Mouse (Mus musculus): Measurements from ENCODE around the gene Itpr2. TPM values are rescaled to one million over a fixed set of nuclear protein-coding genes. Genes with fewer than 3 reads are reported as not detected.

Gene Itpr2
- polyA plus RNA-seq, 1 experiment from 2014 or later, result 4.1 TPM

DNA sequence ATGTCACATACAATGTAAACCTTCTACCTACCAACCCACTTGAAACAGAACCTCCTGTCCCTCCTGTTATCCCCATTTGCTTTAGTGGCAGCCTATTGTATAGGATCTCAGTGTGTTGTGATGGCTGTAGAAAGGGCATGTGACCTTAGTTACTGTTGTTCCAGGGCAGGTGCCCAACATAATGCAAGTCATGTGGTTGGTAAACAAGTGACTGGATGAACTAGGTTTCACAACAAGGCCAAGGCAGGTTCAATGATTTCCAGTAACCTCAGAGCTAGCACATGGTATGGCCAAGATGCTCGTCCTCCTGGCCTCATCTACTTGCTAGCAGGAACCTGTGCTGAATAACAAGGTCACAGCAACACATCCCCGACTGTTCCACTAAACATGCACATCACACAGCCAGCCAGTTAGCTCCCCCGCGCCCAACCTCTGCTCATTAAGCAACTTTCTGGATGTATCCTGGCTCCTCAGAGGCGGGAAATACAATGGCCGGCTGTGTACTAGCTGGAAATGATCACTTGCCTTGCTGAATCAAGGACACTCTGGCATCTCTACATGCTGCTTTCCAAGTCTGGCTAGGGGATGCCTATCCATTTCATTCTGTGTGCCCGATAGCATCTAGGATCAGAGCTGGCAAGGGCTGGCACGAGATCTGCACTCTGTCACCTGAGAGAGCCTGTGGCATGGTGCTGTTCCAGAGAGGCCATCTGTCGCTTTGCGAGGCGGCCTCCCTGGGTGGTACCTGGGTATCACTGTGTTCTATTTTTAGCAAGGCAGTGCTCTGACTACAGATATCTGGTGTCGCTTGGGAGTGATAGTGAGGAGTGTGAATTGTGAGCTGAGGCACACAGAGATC lies 375.0 kb downstream of the Itpr2 start:
- 95% methylated on average over 12 of the region's 12 CpGs for WGBS
- no peaks in the 10 kb centered on the region for H3K27me3 ChIP-seq (ENCODE audit: poor library complexity, severe bottlenecking)
- peak; percentile 11 for DNase-seq (ENCODE audit: extremely low spot score, low spot score)
- no peak overlapping the region for H3K27ac ChIP-seq
- H3K36me3 ChIP-seq (replicated peaks), result no peaks in the 10 kb centered on the region
- no peaks in the 10 kb centered on the region for H3K4me1 ChIP-seq
- H3K4me3 ChIP-seq, result no peak overlapping the region
- no peaks in the 10 kb centered on the region for H3K9me3 ChIP-seq

DNA sequence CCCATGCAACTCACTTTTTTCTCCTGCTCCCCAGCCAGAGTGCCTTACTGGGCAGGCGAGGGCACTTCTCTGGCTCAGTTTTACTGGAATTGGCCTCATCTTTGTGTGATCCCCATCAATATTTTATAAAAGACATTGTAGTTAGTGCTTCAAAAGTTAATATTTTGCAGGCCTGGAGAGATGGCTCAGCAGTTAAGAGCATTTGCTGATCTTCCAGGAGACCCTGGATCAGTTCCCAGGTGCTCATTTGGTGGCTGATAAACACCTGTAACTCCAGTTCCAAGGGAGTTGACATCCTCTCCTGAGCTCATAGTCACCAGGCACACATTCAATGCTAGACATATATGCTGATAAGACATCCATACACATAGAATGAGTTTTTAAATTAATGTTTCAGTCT lies 376.4 kb downstream of the Itpr2 start:
- H3K36me3 ChIP-seq (replicated peaks), result no peaks in the 10 kb centered on the region
- no peak overlapping the region for H3K4me3 ChIP-seq
- H3K27me3 ChIP-seq (ENCODE audit: poor library complexity, severe bottlenecking), result no peaks in the 10 kb centered on the region
- no peaks in the 10 kb centered on the region for H3K4me1 ChIP-seq
- DNase-seq (ENCODE audit: extremely low spot score, low spot score), result no peak
- no peaks in the 10 kb centered on the region for H3K9me3 ChIP-seq
- no peak overlapping the region for H3K27ac ChIP-seq
- 86% methylated on average over 1 of the region's 1 CpGs for WGBS

- Histone ChIP-seq H3K27me3 (ENCODE audit: poor library complexity, severe bottlenecking) (no peaks in the 10 kb centered on the region), H3K4me1 (no peaks in the 10 kb centered on the region), H3K36me3 (replicated peaks) (no peaks in the 10 kb centered on the region), H3K4me3 (no peak overlapping the region), H3K27ac (no peak overlapping the region), H3K9me3 (no peaks in the 10 kb centered on the region)
- no peak for DNase-seq (ENCODE audit: extremely low spot score, low spot score)
- 83% methylated on average over 3 of the region's 3 CpGs for WGBS
These were observed 377.5 kb downstream of the Itpr2 start for GRCm38 (mm10) chr6:146124479-146124878.

- no peak overlapping the region for H3K4me3 ChIP-seq
- DNase-seq (ENCODE audit: extremely low spot score, low spot score), result no peak
- WGBS, result 91% methylated on average over 4 of the region's 4 CpGs
- H3K4me1 ChIP-seq, result no peaks in the 10 kb centered on the region
- no peaks in the 10 kb centered on the region for H3K27me3 ChIP-seq (ENCODE audit: poor library complexity, severe bottlenecking)
- H3K27ac ChIP-seq, result no peak overlapping the region
- no peaks in the 10 kb centered on the region for H3K9me3 ChIP-seq
- H3K36me3 ChIP-seq (replicated peaks), result no peaks in the 10 kb centered on the region
These were observed 378.4 kb downstream of the Itpr2 start for GRCm38 (mm10) chr6:146123656-146124055.

- no peaks in the 10 kb centered on the region for H3K9me3 ChIP-seq
- peaks cover 4% of the 10 kb centered on the region for H3K4me1 ChIP-seq
- DNase-seq (ENCODE audit: extremely low spot score, low spot score), result no peak
- 84% methylated on average over 6 of the region's 6 CpGs for WGBS
- H3K36me3 ChIP-seq (replicated peaks), result no peaks in the 10 kb centered on the region
- H3K27me3 ChIP-seq (ENCODE audit: poor library complexity, severe bottlenecking), result no peaks in the 10 kb centered on the region
- no peak overlapping the region for H3K27ac ChIP-seq
- H3K4me3 ChIP-seq, result no peak overlapping the region
These were observed 381.9 kb downstream of the Itpr2 start for GRCm38 (mm10) chr6:146120172-146120571.

GRCm38 (mm10) chr6:146114731-146115302 lies 387.2 kb downstream of the Itpr2 start:
- Histone ChIP-seq H3K27me3 (ENCODE audit: poor library complexity, severe bottlenecking) (peaks cover 15% of the 10 kb centered on the region; the same call in 1 of the 2 replicates), H3K4me1 (peaks cover 44% of the 10 kb centered on the region), H3K4me3 (peak overlapping the region; percentile 28; the same call in 1 of the 2 replicates), H3K36me3 (replicated peaks) (no peaks in the 10 kb centered on the region), H3K27ac (peak overlapping the region; percentile 86), H3K9me3 (no peaks in the 10 kb centered on the region)
- peak; percentile 55 for DNase-seq (ENCODE audit: extremely low spot score, low spot score)
- WGBS, result 14% methylated on average over 12 of the region's 12 CpGs

- 84% methylated on average over 3 of the region's 3 CpGs for WGBS
- no peaks in the 10 kb centered on the region for H3K9me3 ChIP-seq
- peaks cover 44% of the 10 kb centered on the region for H3K4me1 ChIP-seq
- peak overlapping the region; percentile 86 for H3K27ac ChIP-seq
- no peak overlapping the region for H3K4me3 ChIP-seq
- DNase-seq (ENCODE audit: extremely low spot score, low spot score), result no peak
- no peaks in the 10 kb centered on the region for H3K36me3 ChIP-seq (replicated peaks)
- peaks cover 15% of the 10 kb centered on the region; the same call in 1 of the 2 replicates for H3K27me3 ChIP-seq (ENCODE audit: poor library complexity, severe bottlenecking)
These were observed 388.0 kb downstream of the Itpr2 start for GRCm38 (mm10) chr6:146114071-146114470.

DNA sequence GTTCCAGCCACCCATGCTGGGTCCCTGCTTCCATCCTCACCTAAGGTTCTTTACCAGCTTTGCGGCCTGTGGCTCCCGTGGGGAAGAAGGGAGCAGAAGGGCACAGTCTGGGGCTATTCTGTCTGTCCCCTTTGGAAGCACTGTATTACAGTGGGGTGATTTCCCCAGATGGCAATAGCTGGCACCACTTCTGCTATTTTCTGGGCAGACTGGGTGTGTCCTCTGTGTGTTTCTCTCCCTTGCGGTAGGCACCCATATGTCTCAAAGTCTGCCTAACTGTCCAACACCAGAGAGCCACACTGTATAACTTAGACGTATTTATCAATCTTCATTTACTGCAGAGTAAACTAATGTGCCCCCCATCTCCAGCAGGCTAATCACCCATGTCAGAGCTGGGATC lies 388.9 kb downstream of the Itpr2 start:
- H3K27me3 ChIP-seq (ENCODE audit: poor library complexity, severe bottlenecking), result peaks cover 15% of the 10 kb centered on the region; the same call in 1 of the 2 replicates
- H3K4me3 ChIP-seq, result no peak overlapping the region
- no peaks in the 10 kb centered on the region for H3K9me3 ChIP-seq
- no peak for DNase-seq (ENCODE audit: extremely low spot score, low spot score)
- peaks cover 44% of the 10 kb centered on the region for H3K4me1 ChIP-seq
- H3K36me3 ChIP-seq (replicated peaks), result no peaks in the 10 kb centered on the region
- 89% methylated on average over 4 of the region's 4 CpGs for WGBS
- peak overlapping the region; percentile 40; the same call in 1 of the 2 replicates for H3K27ac ChIP-seq

- H3K27ac ChIP-seq, result peak overlapping the region; percentile 75
- 82% methylated on average over 7 of the region's 7 CpGs for WGBS
- H3K4me3 ChIP-seq, result no peak overlapping the region
- peaks cover 15% of the 10 kb centered on the region; the same call in 1 of the 2 replicates for H3K27me3 ChIP-seq (ENCODE audit: poor library complexity, severe bottlenecking)
- no peaks in the 10 kb centered on the region for H3K9me3 ChIP-seq
- H3K36me3 ChIP-seq (replicated peaks), result no peaks in the 10 kb centered on the region
- peaks cover 44% of the 10 kb centered on the region for H3K4me1 ChIP-seq
- DNase-seq (ENCODE audit: extremely low spot score, low spot score), result no peak
These were observed 389.8 kb downstream of the Itpr2 start for GRCm38 (mm10) chr6:146112211-146112610.

GRCm38 (mm10) chr6:146111781-146112180 lies 390.2 kb downstream of the Itpr2 start:
- WGBS, result 81% methylated on average over 6 of the region's 6 CpGs
- DNase-seq (ENCODE audit: extremely low spot score, low spot score), result no peak
- Histone ChIP-seq H3K27me3 (ENCODE audit: poor library complexity, severe bottlenecking) (peaks cover 15% of the 10 kb centered on the region; the same call in 1 of the 2 replicates), H3K9me3 (no peaks in the 10 kb centered on the region), H3K27ac (peak overlapping the region; percentile 75), H3K4me1 (peaks cover 44% of the 10 kb centered on the region), H3K36me3 (replicated peaks) (no peaks in the 10 kb centered on the region), H3K4me3 (no peak overlapping the region)

- Histone ChIP-seq H3K27me3 (ENCODE audit: poor library complexity, severe bottlenecking) (peaks cover 15% of the 10 kb centered on the region; the same call in 1 of the 2 replicates), H3K36me3 (replicated peaks) (no peaks in the 10 kb centered on the region), H3K4me3 (no peak overlapping the region), H3K9me3 (no peaks in the 10 kb centered on the region), H3K4me1 (peaks cover 44% of the 10 kb centered on the region), H3K27ac (peak overlapping the region; percentile 75)
- peak; percentile 41 for DNase-seq (ENCODE audit: extremely low spot score, low spot score)
- 47% methylated on average over 21 of the region's 21 CpGs for WGBS
These were observed 390.9 kb downstream of the Itpr2 start for GRCm38 (mm10) chr6:146110832-146111741.

GRCm38 (mm10) chr6:146110425-146110824 lies 391.6 kb downstream of the Itpr2 start:
- DNase-seq (ENCODE audit: extremely low spot score, low spot score), result no peak
- Histone ChIP-seq H3K9me3 (no peaks in the 10 kb centered on the region), H3K4me1 (peaks cover 43% of the 10 kb centered on the region), H3K36me3 (replicated peaks) (no peaks in the 10 kb centered on the region), H3K27me3 (ENCODE audit: poor library complexity, severe bottlenecking) (peaks cover 15% of the 10 kb centered on the region; the same call in 1 of the 2 replicates), H3K27ac (peak overlapping the region; percentile 75), H3K4me3 (no peak overlapping the region)
- WGBS, result 85% methylated on average over 4 of the region's 4 CpGs
